Mouse (Mus musculus) T-cell, adult 2 months (primary cell): ENCODE results near the gene Slc16a9.

Source experiments
- DNase-seq: peaks from one replicate; pipeline ENCODE4 v3.0.0; 2022; ENCODE audit warnings: low spot score

Gene Slc16a9

DNA sequence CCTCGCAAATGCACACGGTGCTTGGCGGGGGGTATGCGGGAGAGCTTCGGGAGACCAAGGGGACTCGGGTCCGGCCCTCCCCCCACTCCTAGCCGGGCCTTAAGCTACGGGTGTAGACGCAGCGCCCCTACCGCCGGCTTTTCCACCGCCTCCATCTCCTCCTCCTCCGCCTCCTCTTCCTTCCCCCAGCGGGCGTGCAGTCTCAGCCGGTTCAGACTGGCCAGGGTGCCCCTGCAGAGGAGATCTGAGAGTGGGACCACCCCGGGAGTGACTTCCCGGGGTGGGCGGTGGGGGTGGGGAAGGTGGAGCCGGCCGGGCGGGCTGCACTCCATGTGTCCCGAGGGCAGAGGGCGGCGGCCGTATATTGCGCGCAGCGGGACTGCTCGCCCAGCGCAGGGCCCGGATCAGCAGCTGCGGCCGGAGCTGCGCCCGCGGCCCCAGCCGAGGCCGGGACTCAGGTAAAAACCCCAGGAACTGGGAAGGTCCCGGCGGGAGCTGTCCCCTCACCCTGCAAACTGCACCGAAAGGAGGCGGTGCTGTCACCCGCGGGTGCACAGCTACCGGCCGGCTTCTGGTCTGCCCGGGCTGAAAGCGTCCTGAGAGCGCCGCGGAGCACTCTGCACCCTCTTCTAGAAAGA lies at the start of gene Slc16a9:
TSS of gene Slc16a9 (plus strand) at position 180 of the 638 bp plus-strand sequence.
- no peak for DNase-seq

GRCm38 (mm10) chr10:70195279-70195678 lies 49.6 kb upstream of the Slc16a9 start:
- DNase-seq, result no peak

DNA sequence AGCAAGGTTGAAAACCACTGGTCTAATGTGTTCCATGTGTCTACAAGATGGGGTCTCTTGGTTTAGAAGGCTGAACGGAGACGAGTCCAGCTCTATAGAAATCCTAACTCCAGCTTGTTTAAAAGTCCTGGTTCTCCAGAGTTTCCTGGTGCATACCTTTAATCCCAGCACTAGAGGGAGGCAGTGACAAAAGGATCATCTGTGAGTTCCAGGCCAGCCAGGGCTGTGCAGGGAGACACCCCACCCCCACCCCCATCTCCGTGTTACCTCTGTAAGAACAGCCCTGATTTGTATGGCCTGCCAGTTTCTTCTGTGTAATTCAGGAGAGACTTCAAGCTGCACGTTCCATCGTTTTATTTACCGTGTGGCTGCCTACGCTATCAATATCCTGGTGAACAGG lies 49.1 kb upstream of the Slc16a9 start:
- no peak for DNase-seq

DNA sequence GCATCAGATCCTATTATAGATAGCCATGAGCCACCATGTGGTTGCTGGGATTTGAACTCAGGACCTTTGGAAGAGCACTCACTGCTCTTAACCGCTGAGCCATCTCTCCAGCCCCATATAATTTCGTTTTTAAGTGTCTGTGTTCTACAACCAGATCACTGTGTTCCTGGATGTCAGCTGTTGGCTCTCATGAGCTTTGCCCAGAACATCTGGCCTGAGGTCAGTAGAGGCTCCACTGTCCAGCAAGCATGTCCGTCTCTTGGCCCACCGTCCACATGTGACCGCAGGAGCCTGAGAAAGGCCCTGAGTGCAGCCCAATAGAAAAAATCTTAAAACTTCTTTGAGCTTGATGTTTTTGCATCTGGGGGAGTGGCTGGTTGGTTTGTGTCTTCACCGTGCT lies 48.2 kb upstream of the Slc16a9 start:
- DNase-seq, result no peak

DNA sequence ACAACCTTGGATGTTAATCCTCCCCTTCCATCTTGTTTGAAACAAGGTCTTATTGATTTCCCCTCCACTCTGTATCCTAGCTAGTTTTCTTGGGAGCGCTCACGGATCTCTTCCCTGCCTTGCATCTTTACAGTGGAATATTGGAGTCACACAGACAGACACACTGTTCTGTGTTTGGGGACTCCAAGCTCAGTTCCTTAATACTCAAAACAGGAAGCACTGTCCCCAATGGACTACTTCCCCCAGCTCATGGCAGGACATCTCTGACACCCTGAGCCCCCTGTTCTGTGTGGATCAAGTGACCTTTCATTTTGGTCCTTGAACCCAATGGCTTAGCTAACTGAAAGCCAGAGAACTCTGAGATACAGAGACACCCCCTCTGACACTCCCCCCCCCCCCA lies 47.3 kb upstream of the Slc16a9 start:
- DNase-seq, result no peak

DNA sequence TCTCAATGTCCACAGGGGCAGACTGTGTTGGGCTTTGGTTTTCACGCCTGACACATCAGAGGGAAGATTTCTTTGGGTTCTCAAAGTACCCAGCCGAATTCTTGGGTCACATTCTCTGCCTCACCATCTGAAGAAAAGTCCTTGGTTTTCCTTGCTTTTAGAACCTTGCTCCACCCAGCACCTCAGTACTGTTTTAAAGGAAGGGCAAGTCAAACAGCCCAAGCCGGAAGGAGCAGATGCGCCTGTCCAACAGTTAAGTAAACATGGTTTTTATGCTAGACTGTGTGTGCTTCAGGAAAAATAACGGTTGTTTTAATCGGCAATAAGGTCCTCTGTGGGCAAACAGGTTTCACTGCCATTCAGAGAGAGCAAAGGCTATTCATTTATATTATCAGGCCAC lies 46.9 kb upstream of the Slc16a9 start:
- DNase-seq, result no peak

DNA sequence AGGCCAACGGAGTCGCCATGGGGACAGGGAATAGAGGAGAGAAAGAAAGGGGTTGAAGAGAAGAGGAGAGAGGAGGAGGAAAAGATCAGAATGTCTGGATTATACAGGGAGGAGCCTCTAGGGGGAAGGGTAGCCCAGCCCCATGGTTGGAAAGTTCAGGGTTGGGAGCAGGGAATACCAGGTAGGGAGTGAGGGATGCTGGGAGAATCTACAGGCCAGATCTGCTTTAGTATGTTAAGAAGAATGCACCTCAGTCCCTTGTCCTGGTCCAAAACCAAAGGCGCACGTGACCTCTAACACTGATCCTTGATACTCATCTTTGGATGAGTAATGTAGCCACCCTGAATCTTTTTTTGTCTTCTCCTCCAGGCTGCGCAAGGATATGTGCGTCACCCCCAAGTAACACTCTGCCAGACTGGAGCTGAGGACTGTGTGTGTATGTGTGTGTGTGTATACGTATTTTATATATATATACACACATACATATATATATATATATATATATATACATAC lies 45.9 kb upstream of the Slc16a9 start:
- DNase-seq, result no peak

- DNase-seq, result no peak
Observed at GRCm38 (mm10) chr10:70199466-70200210, 45.3 kb upstream of the Slc16a9 start.

- DNase-seq, result no peak
Observed at GRCm38 (mm10) chr10:70200889-70201500, 43.9 kb upstream of the Slc16a9 start.

- DNase-seq, result no peak
Observed at GRCm38 (mm10) chr10:70204505-70205399, 40.1 kb upstream of the Slc16a9 start, which contains the start of gene Mrln. TSS of gene Mrln (plus strand) at chr10:70204664.

DNA sequence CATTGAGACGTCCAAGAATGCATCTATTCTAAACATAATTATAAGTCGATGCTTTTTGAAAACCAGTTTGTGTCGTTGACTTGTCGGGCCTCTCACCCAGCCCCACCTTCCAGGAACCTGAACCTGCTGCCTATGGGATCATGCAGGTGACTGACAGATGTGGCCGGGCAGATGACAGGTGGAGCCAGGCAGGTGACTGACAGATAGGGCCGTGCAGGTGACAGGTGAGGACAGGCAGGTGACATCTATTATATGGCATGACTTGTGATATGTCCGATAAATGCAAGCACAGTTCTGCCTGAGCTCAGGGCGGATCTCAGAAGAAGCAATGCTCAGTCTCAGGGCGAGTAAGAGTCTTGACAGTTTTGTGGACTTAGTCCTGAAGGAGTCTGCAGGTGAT lies 33.6 kb upstream of the Slc16a9 start:
- no peak for DNase-seq

DNA sequence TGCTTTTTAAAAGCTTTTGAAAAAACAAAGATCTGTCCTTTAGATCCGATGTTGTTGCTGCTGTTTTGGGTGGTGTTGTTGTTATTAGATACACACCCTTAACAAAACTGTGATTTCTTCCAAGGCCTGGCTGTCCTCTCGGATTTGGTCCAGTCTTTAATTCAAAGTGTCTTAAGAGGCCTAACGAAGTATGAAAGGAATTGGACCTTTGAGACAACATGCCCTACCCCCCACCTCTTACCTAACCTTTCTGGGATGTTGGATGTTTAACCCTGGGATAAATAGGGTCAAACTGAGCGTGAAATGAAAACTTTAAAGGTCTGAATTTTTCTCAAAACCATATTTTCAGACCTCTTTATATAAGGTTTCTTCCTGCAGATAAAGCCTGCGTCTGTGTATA lies 23.9 kb upstream of the Slc16a9 start:
- no peak for DNase-seq

DNA sequence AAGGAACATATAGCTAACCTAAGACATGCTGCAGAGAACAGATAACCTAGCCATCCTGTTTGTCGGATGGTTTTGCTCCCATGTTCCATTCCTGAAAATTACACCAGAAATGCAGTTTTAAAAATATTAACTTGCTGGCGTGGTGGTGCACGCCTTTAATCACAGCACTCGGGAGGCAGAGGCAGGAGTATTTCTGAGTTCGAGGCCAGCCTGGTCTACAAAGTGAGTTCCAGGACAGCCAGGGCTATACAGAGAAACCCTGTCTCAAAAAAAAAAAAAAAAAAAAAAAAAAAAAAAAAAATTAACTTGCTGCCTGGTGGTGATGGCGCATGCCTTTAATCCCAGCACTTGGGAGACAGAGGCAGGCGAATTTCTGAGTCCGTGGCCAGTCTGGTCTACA lies 22.7 kb upstream of the Slc16a9 start:
- DNase-seq, result peak; percentile 7

- no peak for DNase-seq
Observed at GRCm38 (mm10) chr10:70224571-70224970, 20.3 kb upstream of the Slc16a9 start.

DNA sequence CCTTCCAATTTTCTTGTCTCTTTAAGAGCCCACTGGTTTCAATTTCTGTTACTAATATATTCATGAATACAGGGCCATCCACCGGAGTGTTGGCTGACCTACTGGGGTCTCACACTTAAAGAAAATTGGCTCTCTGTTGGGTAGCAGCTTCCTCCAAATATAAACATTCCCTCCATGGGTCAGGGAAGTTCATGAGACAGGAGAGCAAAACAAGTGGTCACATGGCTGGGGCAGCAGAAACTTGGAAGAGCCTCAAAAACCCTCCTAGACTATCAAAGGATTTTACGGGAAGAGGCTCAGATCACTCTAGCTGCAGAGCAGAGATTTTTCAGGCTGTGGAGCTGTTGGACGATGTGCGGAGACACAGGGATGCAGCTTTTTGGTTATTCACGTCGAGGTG lies 19.1 kb upstream of the Slc16a9 start:
- no peak for DNase-seq

- no peak for DNase-seq
Observed at GRCm38 (mm10) chr10:70226608-70227007, 18.3 kb upstream of the Slc16a9 start.

GRCm38 (mm10) chr10:70230352-70230751 lies 14.5 kb upstream of the Slc16a9 start:
- DNase-seq, result no peak

DNA sequence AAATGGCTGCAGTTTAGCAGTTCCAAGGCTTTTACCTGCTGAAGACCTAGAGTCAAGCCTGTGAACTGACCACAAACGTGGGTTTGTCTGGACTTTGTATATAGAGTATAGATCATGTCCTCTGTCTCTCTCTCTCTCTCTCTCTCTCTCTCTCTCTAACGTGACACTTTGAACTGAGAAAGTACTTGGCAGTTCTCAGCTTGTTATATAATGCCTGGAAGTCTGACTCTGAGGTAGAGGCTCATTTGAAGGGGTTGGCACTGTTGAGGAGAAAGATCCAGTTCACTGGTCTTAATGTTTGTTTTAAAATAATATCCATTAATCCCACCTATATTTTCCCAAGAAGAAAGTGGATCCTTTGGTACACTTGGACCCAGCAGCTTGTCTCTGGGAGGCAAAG lies 7.0 kb upstream of the Slc16a9 start:
- DNase-seq, result no peak

DNA sequence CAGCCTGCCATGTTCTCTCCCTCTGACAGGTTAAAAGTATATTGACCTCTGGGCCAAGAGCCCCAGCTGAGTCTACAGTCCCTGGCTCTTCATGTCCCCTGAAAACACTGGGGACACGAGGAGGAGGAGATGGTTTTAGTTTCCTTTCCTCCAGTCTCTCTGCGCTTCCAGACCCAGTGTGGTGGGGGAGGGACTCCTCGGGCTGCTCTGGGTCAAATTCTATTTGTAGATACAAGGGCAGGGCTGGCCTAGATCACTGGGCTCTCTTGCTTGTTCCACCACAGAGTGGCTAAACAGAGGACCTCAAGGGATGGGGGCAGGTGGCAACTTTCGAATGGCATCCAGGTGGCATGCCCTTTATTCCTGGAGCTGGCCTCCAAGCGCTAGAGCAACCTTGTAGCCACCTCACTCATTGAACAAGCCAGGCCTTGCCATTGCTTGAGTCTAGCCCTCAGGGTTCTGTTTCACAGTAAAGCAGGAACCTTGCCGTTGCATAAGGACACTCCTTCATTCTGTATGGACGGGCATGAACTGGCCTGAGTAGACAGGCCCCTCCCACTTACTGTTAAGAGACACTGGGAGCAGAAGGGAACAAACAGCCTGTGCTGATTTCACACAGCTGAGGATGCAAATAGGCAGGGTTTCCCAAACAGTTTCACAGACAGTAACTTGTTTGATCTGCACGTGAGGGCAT lies 2.0 kb upstream of the Slc16a9 start:
- no peak for DNase-seq

GRCm38 (mm10) chr10:70245559-70245945 lies 652 bp downstream of the Slc16a9 start:
- no peak for DNase-seq

GRCm38 (mm10) chr10:70246076-70246475 lies 1.2 kb downstream of the Slc16a9 start:
- no peak for DNase-seq
